Mouse (Mus musculus) T-helper 1 cell (primary cell): ENCODE data around the gene Suclg1.

ENCODE experiments used
- in situ Hi-C: fragments of 300-600 bp; cut with MboI, MseI; formaldehyde crosslinking; loops from one replicate; pipeline ENCODE4 v1.15.1; 2025; ENCODE audit warnings: high pct_unique_total_duplicates

Gene Suclg1

GRCm38 (mm10) chr6:73249049-73249422, 854 bp downstream of the Suclg1 start:
- in situ Hi-C loops = no loop called here

- in situ Hi-C loops = no loop called here
These were observed 1.7 kb downstream of the Suclg1 start for GRCm38 (mm10) chr6:73249851-73250250.

GRCm38 (mm10) chr6:73251336-73251735, 3.2 kb downstream of the Suclg1 start:
- in situ Hi-C loops = no loop called here

- in situ Hi-C loops = no loop called here
These were observed 4.2 kb downstream of the Suclg1 start for GRCm38 (mm10) chr6:73252396-73252795.

GRCm38 (mm10) chr6:73253006-73253405, 4.8 kb downstream of the Suclg1 start:
- in situ Hi-C loops = no loop called here

- in situ Hi-C loops = no loop called here
These were observed 5.4 kb downstream of the Suclg1 start for GRCm38 (mm10) chr6:73253584-73253983.

GRCm38 (mm10) chr6:73254307-73255228, 6.4 kb downstream of the Suclg1 start:
- in situ Hi-C loops = no loop called here

GRCm38 (mm10) chr6:73257068-73257467, 8.9 kb downstream of the Suclg1 start:
- in situ Hi-C loops = no loop called here

GRCm38 (mm10) chr6:73260110-73260509, 11.9 kb downstream of the Suclg1 start:
- in situ Hi-C loops = no loop called here

- in situ Hi-C loops = no loop called here
These were observed 16.6 kb downstream of the Suclg1 start for GRCm38 (mm10) chr6:73264801-73265200.

- in situ Hi-C loops = no loop called here
These were observed 19.6 kb downstream of the Suclg1 start for GRCm38 (mm10) chr6:73267738-73268311.

GRCm38 (mm10) chr6:73269374-73269773, 21.2 kb downstream of the Suclg1 start:
- in situ Hi-C loops = no loop called here

- in situ Hi-C loops = no loop called here
These were observed 23.4 kb downstream of the Suclg1 start for GRCm38 (mm10) chr6:73271546-73272091.

- in situ Hi-C loops = no loop called here
These were observed 26.8 kb downstream of the Suclg1 start for GRCm38 (mm10) chr6:73275002-73275401.

- in situ Hi-C loops = no loop called here
These were observed 31.5 kb downstream of the Suclg1 start for GRCm38 (mm10) chr6:73279681-73280080.

GRCm38 (mm10) chr6:73280546-73281115, 32.4 kb downstream of the Suclg1 start:
- in situ Hi-C loops = no loop called here

GRCm38 (mm10) chr6:73286326-73286725, 38.1 kb downstream of the Suclg1 start:
- in situ Hi-C loops = no loop called here

GRCm38 (mm10) chr6:73306837-73307236, 58.7 kb downstream of the Suclg1 start:
- in situ Hi-C loops = no loop called here

- in situ Hi-C loops = no loop called here
These were observed 60.7 kb downstream of the Suclg1 start for GRCm38 (mm10) chr6:73308685-73309520.

GRCm38 (mm10) chr6:73311335-73311734, 63.2 kb downstream of the Suclg1 start:
- in situ Hi-C loops = no loop called here

GRCm38 (mm10) chr6:73311786-73312185, 63.6 kb downstream of the Suclg1 start:
- in situ Hi-C loops = no loop called here
